Mouse (Mus musculus): ENCODE measurements around the gene Hist1h1a. TPM values are rescaled to one million over a fixed set of nuclear protein-coding genes. Genes with fewer than 3 reads are reported as not detected.
"Not testable (repeated sequence)": the region's sequence is repeated elsewhere in the genome, so short reads cannot be mapped to it uniquely, and the experiment has no call there.

The Hist1h1a gene
- polyA plus RNA-seq (2016; fragmentation: Nextera tagmentation; extraction: Ambion mirVana): 1.7 and 2.7 TPM in 2 replicates

DNA sequence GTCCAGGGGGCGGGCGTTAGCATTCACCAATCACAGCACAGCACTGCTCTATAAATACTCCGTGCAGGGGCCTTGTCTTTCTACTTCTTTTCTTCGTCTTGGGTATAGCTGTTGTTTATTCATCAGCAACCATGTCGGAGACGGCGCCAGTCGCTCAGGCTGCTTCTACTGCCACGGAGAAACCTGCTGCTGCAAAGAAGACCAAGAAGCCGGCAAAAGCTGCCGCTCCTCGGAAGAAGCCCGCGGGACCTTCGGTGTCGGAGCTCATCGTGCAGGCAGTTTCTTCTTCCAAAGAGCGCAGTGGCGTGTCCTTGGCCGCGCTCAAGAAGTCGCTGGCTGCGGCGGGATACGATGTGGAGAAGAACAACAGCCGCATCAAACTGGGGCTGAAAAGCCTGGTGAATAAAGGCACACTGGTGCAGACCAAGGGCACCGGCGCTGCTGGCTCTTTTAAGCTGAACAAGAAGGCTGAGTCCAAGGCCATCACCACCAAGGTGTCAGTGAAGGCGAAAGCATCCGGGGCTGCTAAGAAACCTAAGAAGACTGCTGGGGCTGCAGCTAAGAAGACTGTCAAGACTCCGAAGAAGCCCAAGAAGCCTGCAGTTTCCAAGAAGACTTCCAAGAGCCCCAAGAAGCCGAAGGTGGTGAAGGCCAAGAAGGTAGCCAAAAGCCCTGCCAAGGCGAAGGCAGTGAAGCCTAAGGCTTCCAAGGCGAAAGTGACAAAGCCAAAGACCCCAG, at the start of gene Hist1h1a:
Hist1h1a (plus strand) TSS at position 81 of the 738 bp plus-strand sequence.
- Histone ChIP-seq H3K4me1 (peaks cover 40% of the 10 kb centered on the region), H3K4me3 (peak within 1 kb of the TSS; percentile 69), H3K36me3 (no peaks in the 10 kb centered on the region), H3K27me3 (ENCODE audit: low read depth, poor library complexity, severe bottlenecking) (no peaks in the 10 kb centered on the region), H3K27ac (replicated peaks) (peak within 1 kb of the TSS; percentile 92), H3K9me3 (replicated peaks) (no peaks in the 10 kb centered on the region)
- DNase-seq (ENCODE audit: low spot score): peak; percentile 92
- 3% methylated on average over 34 of the region's 34 CpGs for WGBS

GRCm38 (mm10) chr13:23716261-23717042, 47.0 kb upstream of the Hist1h1a start:
- WGBS: 88% methylated on average over 5 of the region's 5 CpGs

GRCm38 (mm10) chr13:23717176-23717575, 46.3 kb upstream of the Hist1h1a start:
- H3K27ac ChIP-seq (replicated peaks): 0 out of 2 replicates have a peak overlapping the region, but pooled peaks have one; percentile 17
- no peak overlapping the region for H3K4me3 ChIP-seq
- 58% methylated on average over 11 of the region's 11 CpGs for WGBS
- no peaks in the 10 kb centered on the region for H3K36me3 ChIP-seq
- no peaks in the 10 kb centered on the region for H3K27me3 ChIP-seq (ENCODE audit: low read depth, poor library complexity, severe bottlenecking)
- peak; percentile 8 for DNase-seq (ENCODE audit: low spot score)
- H3K4me1 ChIP-seq: peaks cover 4% of the 10 kb centered on the region; the same call in 1 of the 2 replicates
- H3K9me3 ChIP-seq (replicated peaks): peaks cover 9% of the 10 kb centered on the region; the same call in 1 of the 2 replicates

More at GRCm38 (mm10) chr13:23716261-23717042, 47.0 kb upstream of the Hist1h1a start:
- Histone ChIP-seq H3K9me3 (replicated peaks) (peaks cover 9% of the 10 kb centered on the region; the same call in 1 of the 2 replicates), H3K4me3 (no peak overlapping the region), H3K27ac (replicated peaks) (no peak overlapping the region), H3K4me1 (peaks cover 4% of the 10 kb centered on the region; the same call in 1 of the 2 replicates), H3K27me3 (ENCODE audit: low read depth, poor library complexity, severe bottlenecking) (peaks cover 4% of the 10 kb centered on the region; the same call in 1 of the 2 replicates), H3K36me3 (no peaks in the 10 kb centered on the region)
- no peak for DNase-seq (ENCODE audit: low spot score)

GRCm38 (mm10) chr13:23717593-23718245, 45.7 kb upstream of the Hist1h1a start:
- not testable (repeated sequence) for H3K9me3 ChIP-seq (replicated peaks); H3K27me3 ChIP-seq (ENCODE audit: low read depth, poor library complexity, severe bottlenecking); H3K4me3 ChIP-seq; H3K36me3 ChIP-seq; H3K4me1 ChIP-seq
- WGBS: 8% methylated on average over 2 of the region's 2 CpGs
- DNase-seq (ENCODE audit: low spot score): peak; percentile 10
- 0 out of 2 replicates have a peak overlapping the region, but pooled peaks have one; percentile 17 for H3K27ac ChIP-seq (replicated peaks)

DNA sequence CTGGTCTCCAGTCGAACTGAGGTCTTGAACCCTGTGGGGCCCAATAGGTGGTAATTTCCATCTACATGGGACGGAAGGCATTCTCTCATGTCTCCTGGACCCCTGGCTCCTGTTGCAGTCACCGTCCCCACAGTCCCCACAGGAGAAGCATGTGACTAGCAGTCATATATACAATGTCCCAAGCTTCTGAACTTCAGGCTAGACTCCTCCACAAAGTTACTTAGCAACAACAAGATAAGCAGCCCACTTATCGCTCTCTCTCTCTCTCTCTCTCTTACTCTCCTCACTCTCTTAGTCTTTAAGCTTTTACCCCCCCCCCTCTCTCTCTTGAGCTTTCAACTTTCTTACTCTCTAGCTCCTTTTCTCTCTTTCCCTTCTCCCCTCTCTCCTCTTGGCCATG, 39.2 kb upstream of the Hist1h1a start:
- Histone ChIP-seq H3K4me1 (peaks cover 7% of the 10 kb centered on the region), H3K4me3 (no peak overlapping the region), H3K36me3 (no peaks in the 10 kb centered on the region), H3K27me3 (ENCODE audit: low read depth, poor library complexity, severe bottlenecking) (no peaks in the 10 kb centered on the region), H3K27ac (replicated peaks) (no peak overlapping the region), H3K9me3 (replicated peaks) (peaks cover 7% of the 10 kb centered on the region; the same call in 1 of the 2 replicates)
- peak; percentile 3 for DNase-seq (ENCODE audit: low spot score)
- 83% methylated on average over 4 of the region's 4 CpGs for WGBS

DNA sequence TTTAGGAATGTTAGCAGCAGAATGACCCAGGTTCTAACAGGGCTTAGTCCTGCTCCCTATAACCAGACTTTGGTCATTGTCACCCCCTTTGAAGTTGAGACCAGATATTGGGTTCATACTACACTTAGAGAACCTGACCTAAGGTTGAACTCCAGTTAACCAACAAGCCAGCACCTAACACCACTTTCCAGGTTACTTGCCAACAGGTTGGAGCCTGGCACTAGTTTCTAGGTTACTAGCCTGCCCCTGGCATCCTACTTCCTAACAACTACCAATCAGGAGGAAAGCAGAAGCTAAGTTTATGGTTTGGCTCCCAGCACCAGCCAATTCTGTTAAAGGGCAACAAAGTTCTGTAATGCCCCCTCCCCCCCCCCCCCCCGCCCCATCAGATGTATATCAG, 38.3 kb upstream of the Hist1h1a start:
- Histone ChIP-seq H3K27ac (replicated peaks) (no peak overlapping the region), H3K27me3 (ENCODE audit: low read depth, poor library complexity, severe bottlenecking) (no peaks in the 10 kb centered on the region), H3K36me3 (no peaks in the 10 kb centered on the region), H3K4me3 (no peak overlapping the region), H3K9me3 (replicated peaks) (no peaks in the 10 kb centered on the region), H3K4me1 (peaks cover 7% of the 10 kb centered on the region)
- DNase-seq (ENCODE audit: low spot score): peak; percentile 7
- no CpG with 5 or more reads among the region's 1 CpGs for WGBS

- Histone ChIP-seq H3K9me3 (replicated peaks) (no peaks in the 10 kb centered on the region), H3K36me3 (no peaks in the 10 kb centered on the region), H3K4me1 (peaks cover 7% of the 10 kb centered on the region), H3K27ac (replicated peaks) (no peak overlapping the region), H3K4me3 (no peak overlapping the region), H3K27me3 (ENCODE audit: low read depth, poor library complexity, severe bottlenecking) (no peaks in the 10 kb centered on the region)
- peak; percentile 9 for DNase-seq (ENCODE audit: low spot score)
- WGBS: 86% methylated on average over 18 of the region's 18 CpGs
Measured at GRCm38 (mm10) chr13:23728472-23729191, 34.8 kb upstream of the Hist1h1a start.

- DNase-seq (ENCODE audit: low spot score): no peak
- no peak overlapping the region for H3K27ac ChIP-seq (replicated peaks)
- H3K27me3 ChIP-seq (ENCODE audit: low read depth, poor library complexity, severe bottlenecking): no peaks in the 10 kb centered on the region
- no peaks in the 10 kb centered on the region for H3K9me3 ChIP-seq (replicated peaks)
- peaks cover 6% of the 10 kb centered on the region for H3K4me1 ChIP-seq
- 91% methylated on average over 9 of the region's 9 CpGs for WGBS
- no peak overlapping the region for H3K4me3 ChIP-seq
- H3K36me3 ChIP-seq: no peaks in the 10 kb centered on the region
Measured at GRCm38 (mm10) chr13:23729192-23729525, 34.3 kb upstream of the Hist1h1a start.

DNA sequence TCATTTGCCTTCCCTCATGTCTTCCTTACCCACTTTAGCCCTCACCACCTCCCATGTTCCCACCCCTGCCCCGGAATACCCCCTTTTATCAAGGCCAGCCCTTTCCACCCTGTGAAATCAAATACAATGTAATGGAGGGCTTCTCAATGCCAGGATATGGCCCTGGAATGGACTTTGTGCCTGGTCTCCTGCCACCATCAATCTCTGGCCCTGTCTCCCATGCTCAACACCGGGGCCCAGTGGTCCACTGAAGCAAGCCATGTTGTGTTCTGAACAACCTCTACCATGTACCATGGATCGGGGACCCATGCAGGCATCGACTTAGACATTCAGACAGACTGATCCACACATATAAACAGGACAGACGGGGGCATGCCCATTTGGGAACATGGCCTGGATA, 33.8 kb upstream of the Hist1h1a start:
- Histone ChIP-seq H3K36me3 (no peaks in the 10 kb centered on the region), H3K4me1 (peaks cover 3% of the 10 kb centered on the region), H3K27me3 (ENCODE audit: low read depth, poor library complexity, severe bottlenecking) (no peaks in the 10 kb centered on the region), H3K9me3 (replicated peaks) (no peaks in the 10 kb centered on the region), H3K27ac (replicated peaks) (no peak overlapping the region), H3K4me3 (no peak overlapping the region)
- peak; percentile 6 for DNase-seq (ENCODE audit: low spot score)
- WGBS: 95% methylated on average over 5 of the region's 5 CpGs

DNA sequence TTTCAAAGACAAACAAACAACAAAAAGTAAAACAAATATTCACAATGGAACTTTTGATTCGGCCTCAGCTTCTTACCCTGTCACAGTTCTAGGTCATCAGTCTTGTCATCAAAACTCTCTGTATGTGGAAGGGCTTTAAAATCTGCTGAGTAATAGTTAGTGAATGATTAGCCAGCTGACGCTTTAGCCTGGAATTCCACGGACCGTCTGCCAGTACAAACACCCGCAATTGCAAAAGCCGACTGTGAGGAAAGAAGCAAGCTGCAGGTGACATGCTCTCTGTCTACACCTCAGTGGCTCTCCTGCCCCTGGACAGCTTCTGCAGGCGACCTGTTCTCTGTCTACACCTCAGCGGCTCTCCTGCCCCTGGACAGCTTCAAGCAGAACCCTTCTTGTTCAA, 33.0 kb upstream of the Hist1h1a start:
- Histone ChIP-seq H3K27ac (replicated peaks) (0 out of 2 replicates have a peak overlapping the region, but pooled peaks have one; percentile 33), H3K9me3 (replicated peaks) (no peaks in the 10 kb centered on the region), H3K4me3 (no peak overlapping the region), H3K27me3 (ENCODE audit: low read depth, poor library complexity, severe bottlenecking) (no peaks in the 10 kb centered on the region), H3K36me3 (no peaks in the 10 kb centered on the region), H3K4me1 (no peaks in the 10 kb centered on the region)
- 67% methylated on average over 8 of the region's 8 CpGs for WGBS
- peak; percentile 11 for DNase-seq (ENCODE audit: low spot score)

DNA sequence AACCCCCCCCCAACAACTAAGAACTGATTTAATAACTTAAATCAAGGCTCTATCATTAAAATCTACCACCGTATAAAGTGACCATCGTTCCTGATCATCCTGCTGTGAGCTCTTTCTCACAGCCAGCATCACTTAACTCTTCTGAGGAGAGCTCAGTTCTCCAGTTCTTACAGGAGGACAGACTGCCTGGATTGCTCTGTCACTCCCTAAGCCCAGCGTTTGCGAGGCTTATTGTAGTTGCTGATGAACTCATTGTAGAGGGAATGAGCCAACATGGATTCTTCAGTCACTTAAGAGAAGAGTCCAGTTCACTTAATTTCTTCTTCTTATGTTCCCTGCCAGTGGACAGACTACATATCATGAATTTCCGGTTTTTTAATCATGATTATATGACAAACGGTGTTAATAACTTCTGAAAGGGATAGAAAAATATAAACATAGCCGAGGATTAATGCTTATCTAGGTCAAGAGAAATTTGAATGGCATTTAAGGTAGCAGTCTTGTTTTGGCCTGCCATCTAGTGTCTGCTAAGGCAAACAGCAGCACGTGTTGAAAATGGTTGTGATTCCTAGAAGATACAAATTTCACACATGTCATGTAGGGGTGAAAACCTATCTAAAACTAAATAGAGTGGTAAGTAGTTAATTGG, 31.2 kb upstream of the Hist1h1a start:
- Histone ChIP-seq H3K36me3 (no peaks in the 10 kb centered on the region), H3K9me3 (replicated peaks) (no peaks in the 10 kb centered on the region), H3K4me3 (no peak overlapping the region), H3K4me1 (no peaks in the 10 kb centered on the region), H3K27ac (replicated peaks) (no peak overlapping the region), H3K27me3 (ENCODE audit: low read depth, poor library complexity, severe bottlenecking) (no peaks in the 10 kb centered on the region)
- 31% methylated on average over 8 of the region's 8 CpGs for WGBS
- no peak for DNase-seq (ENCODE audit: low spot score)

GRCm38 (mm10) chr13:23737091-23737490, 26.4 kb upstream of the Hist1h1a start:
- Histone ChIP-seq H3K27ac (replicated peaks) (peak overlapping the region; percentile 96; the same call in 1 of the 2 replicates), H3K9me3 (replicated peaks) (no peaks in the 10 kb centered on the region)
- WGBS: 81% methylated on average over 5 of the region's 5 CpGs

More at GRCm38 (mm10) chr13:23737091-23737490, 26.4 kb upstream of the Hist1h1a start:
- Histone ChIP-seq H3K27me3 (ENCODE audit: low read depth, poor library complexity, severe bottlenecking) (no peaks in the 10 kb centered on the region), H3K4me3 (no peak overlapping the region), H3K36me3 (no peaks in the 10 kb centered on the region), H3K4me1 (peaks cover 32% of the 10 kb centered on the region)
- DNase-seq (ENCODE audit: low spot score): no peak

Measured in midbrain, embryonic 10.5 days (tissue).